Comparison of ENCODE assay signal across 8 mouse cellular contexts in the genomic region with DNA sequence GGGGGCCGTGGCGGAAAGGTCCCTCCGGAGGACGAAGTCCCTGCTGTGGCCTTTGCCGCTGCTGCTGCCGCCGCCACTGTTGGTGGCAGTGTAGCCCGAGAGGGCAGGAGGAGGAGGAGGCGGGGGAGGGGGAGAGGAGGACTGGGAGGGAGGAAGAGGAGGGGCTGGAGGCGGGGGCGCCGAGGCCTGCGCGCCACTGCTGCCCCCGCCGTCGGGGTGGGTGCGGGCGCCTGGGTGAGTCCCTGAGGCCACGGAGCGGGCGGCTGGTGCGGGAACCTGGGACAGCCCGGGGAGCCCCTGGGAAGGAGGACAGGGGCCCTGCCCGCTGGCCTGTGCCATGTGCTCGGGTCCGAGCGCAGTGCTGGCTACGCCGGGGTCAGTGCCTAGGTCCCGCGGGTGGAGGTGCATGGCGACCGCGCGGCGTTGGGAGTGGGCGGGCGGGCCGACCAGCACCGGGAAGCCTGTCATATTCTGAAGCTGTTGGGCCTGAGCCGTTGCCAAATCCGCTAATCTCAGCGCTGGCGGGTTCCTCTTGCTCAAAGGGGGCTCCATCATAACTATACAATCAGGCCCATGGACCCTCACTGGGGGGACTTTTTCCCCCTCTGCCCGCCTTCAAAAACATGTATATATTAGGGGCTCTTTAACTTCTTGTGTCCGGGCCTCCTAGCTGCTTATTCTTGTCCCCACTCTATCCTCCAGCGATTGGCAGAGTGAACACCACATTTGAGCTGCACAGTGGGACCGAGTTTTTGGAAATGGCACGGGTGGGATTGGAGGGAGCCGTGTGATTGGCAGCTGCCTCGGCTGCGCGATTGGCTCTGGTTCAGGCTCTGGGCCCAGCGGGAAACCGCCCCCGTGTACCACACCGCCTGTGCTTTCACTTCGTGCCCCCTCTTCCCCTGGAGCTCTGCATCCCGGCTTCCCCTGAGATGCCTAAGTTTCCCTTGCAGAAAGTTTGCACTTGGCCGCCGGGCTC. TPM values are rescaled to one million over a fixed set of nuclear protein-coding genes. Genes with fewer than 3 reads are reported as not detected.
A peak's percentile ranks its signal among the peaks of the same experiment; 100 is the strongest.
DNase-seq lines count a peak whose midpoint lies in the region; ATAC-seq and TF ChIP-seq lines count a peak whose summit lies in the region.

A gene (minus strand): TSS at position 915 of the 979 bp plus-strand sequence.

- peak; percentile 66 for ATAC-seq in lung, embryonic 15.5 days (ENCODE audit: borderline replicate concordance, extremely low read depth, low FRiP score, low TSS enrichment)
- peak; percentile 70 for ATAC-seq in embryonic facial prominence, embryonic 14.5 days (ENCODE audit: low read depth)
- 0 out of 2 replicates have a peak, but pooled peaks have one; percentile 29 for ATAC-seq in kidney, postnatal 0 days (replicated peaks; ENCODE audit: low FRiP score, low read depth)
- ATAC-seq in neural tube, embryonic 14.5 days (ENCODE audit: low read depth), result peak; percentile 68

- H3K9me3 ChIP-seq in lung, embryonic 15.5 days, result no peaks in the 10 kb centered on the region
- H3K9me3 ChIP-seq in embryonic facial prominence, embryonic 14.5 days (ENCODE audit: control insufficient read depth, low read length), result no peaks in the 10 kb centered on the region
- no peaks in the 10 kb centered on the region for H3K9me3 ChIP-seq in kidney, postnatal 0 days (replicated peaks; ENCODE audit: low read length)
- no peaks in the 10 kb centered on the region for H3K9me3 ChIP-seq in neural tube, embryonic 14.5 days (ENCODE audit: control insufficient read depth, low read length)

- under 1% methylated on average over 51 of the region's 62 CpGs for WGBS in lung, embryonic 15.5 days
- WGBS in lung, adult 2 months, result 3% methylated on average over 60 of the region's 62 CpGs
- WGBS in embryonic facial prominence, embryonic 14.5 days, result under 1% methylated on average over 22 of the region's 62 CpGs
- WGBS in kidney, postnatal 0 days, result under 1% methylated on average over 56 of the region's 62 CpGs
- WGBS in neural tube, embryonic 14.5 days, result under 1% methylated on average over 58 of the region's 62 CpGs

- no peak within 1 kb of the TSS for H3K27ac ChIP-seq in lung, embryonic 15.5 days
- H3K27ac ChIP-seq in embryonic facial prominence, embryonic 14.5 days (replicated peaks; ENCODE audit: low read depth, low read length), result no peak within 1 kb of the TSS; the same call in 1 of the 2 replicates
- H3K27ac ChIP-seq in kidney, postnatal 0 days, result no peak within 1 kb of the TSS
- peak within 1 kb of the TSS; percentile 73 for H3K27ac ChIP-seq in neural tube, embryonic 14.5 days (ENCODE audit: low read depth, low read length)

- TF ChIP-seq POLR2A in lung, adult 2 months (IDR thresholded peaks at IDR 0.05; ENCODE audit: borderline replicate concordance, extremely low read depth, low read depth, low read length), result no peak

- peaks cover 96% of the 10 kb centered on the region for H3K27me3 ChIP-seq in lung, embryonic 15.5 days
- H3K27me3 ChIP-seq in embryonic facial prominence, embryonic 14.5 days (replicated peaks; ENCODE audit: control insufficient read depth, insufficient read depth, low read length), result peaks cover 95% of the 10 kb centered on the region
- peaks cover 88% of the 10 kb centered on the region for H3K27me3 ChIP-seq in kidney, postnatal 0 days (ENCODE audit: insufficient read depth, low read length)
- H3K27me3 ChIP-seq in neural tube, embryonic 14.5 days (ENCODE audit: control insufficient read depth, insufficient read depth, low read length), result peaks cover 37% of the 10 kb centered on the region

- H3K9ac ChIP-seq in lung, embryonic 15.5 days, result no peak within 1 kb of the TSS
- peak within 1 kb of the TSS; percentile 54 for H3K9ac ChIP-seq in embryonic facial prominence, embryonic 14.5 days (ENCODE audit: low read depth, low read length)
- H3K9ac ChIP-seq in kidney, postnatal 0 days (ENCODE audit: low read depth, low read length), result no peak within 1 kb of the TSS
- H3K9ac ChIP-seq in neural tube, embryonic 14.5 days (replicated peaks; ENCODE audit: low read depth, low read length), result peak within 1 kb of the TSS; percentile 58

- DNase-seq in lung, adult 2 months, result no peak
- DNase-seq in cerebellum, adult 11 months, result peak; percentile 88
- DNase-seq in embryonic facial prominence, embryonic 14.5 days (ENCODE audit: low spot score), result peak; percentile 70
- DNase-seq in kidney, postnatal 0 days (ENCODE audit: low spot score), result no peak
- DNase-seq in gastrocnemius, postnatal 4 days (ENCODE audit: low spot score in 2 of 2), result no peak
- DNase-seq in spleen, adult 12 weeks (ENCODE audit: low spot score), result no peak

- peaks cover 23% of the 10 kb centered on the region for H3K4me1 ChIP-seq in lung, embryonic 15.5 days
- peaks cover 5% of the 10 kb centered on the region; the same call in 1 of the 2 replicates for H3K4me1 ChIP-seq in lung, adult 2 months (ENCODE audit: control insufficient read depth, insufficient read depth, low read length)
- H3K4me1 ChIP-seq in embryonic facial prominence, embryonic 14.5 days (ENCODE audit: control insufficient read depth, insufficient read depth, low read length), result peaks cover 8% of the 10 kb centered on the region; the same call in 1 of the 2 replicates
- peaks cover 18% of the 10 kb centered on the region for H3K4me1 ChIP-seq in kidney, postnatal 0 days (replicated peaks; ENCODE audit: insufficient read depth, low read length)
- H3K4me1 ChIP-seq in neural tube, embryonic 14.5 days (ENCODE audit: control insufficient read depth, insufficient read depth, low read length), result peaks cover 10% of the 10 kb centered on the region

- H3K4me2 ChIP-seq in lung, embryonic 15.5 days, result peak within 1 kb of the TSS; percentile 92
- peak within 1 kb of the TSS; percentile 89 for H3K4me2 ChIP-seq in embryonic facial prominence, embryonic 14.5 days (ENCODE audit: low read depth, low read length)
- H3K4me2 ChIP-seq in kidney, postnatal 0 days (ENCODE audit: low read length), result peak within 1 kb of the TSS; percentile 80
- peak within 1 kb of the TSS; percentile 60 for H3K4me2 ChIP-seq in neural tube, embryonic 14.5 days (ENCODE audit: low read depth, low read length)

- TF ChIP-seq CTCF in lung, adult 2 months (IDR thresholded peaks at IDR 0.05; ENCODE audit: insufficient read depth, low read length), result no peak
- no peak for TF ChIP-seq CTCF in kidney, postnatal 0 days (IDR thresholded peaks at IDR 0.05; ENCODE audit: low read depth)

- peak within 1 kb of the TSS; percentile 49 for H3K4me3 ChIP-seq in lung, embryonic 15.5 days
- H3K4me3 ChIP-seq in lung, adult 2 months (replicated peaks; ENCODE audit: extremely low read depth, low read depth, low read length), result no peak within 1 kb of the TSS
- peak within 1 kb of the TSS; percentile 49 for H3K4me3 ChIP-seq in embryonic facial prominence, embryonic 14.5 days (ENCODE audit: low read depth, low read length)
- H3K4me3 ChIP-seq in kidney, postnatal 0 days (replicated peaks; ENCODE audit: low read depth, low read length), result peak within 1 kb of the TSS; percentile 40
- H3K4me3 ChIP-seq in neural tube, embryonic 14.5 days (ENCODE audit: low read depth, low read length), result peak within 1 kb of the TSS; percentile 43

- H3K36me3 ChIP-seq in lung, embryonic 15.5 days, result no peaks in the 10 kb centered on the region
- H3K36me3 ChIP-seq in embryonic facial prominence, embryonic 14.5 days (ENCODE audit: control insufficient read depth, insufficient read depth, low read length), result no peaks in the 10 kb centered on the region
- no peaks in the 10 kb centered on the region for H3K36me3 ChIP-seq in kidney, postnatal 0 days (ENCODE audit: insufficient read depth, low read length)
- H3K36me3 ChIP-seq in neural tube, embryonic 14.5 days (ENCODE audit: control insufficient read depth, insufficient read depth, low read length), result no peaks in the 10 kb centered on the region

RNA-seq across cellular contexts. Expression of the gene that starts here (rescaled TPM):
- 0.08 TPM in 1 of 2 replicates, not detected in the other for polyA plus RNA-seq in lung, embryonic 15.5 days (2015; fragmentation: Nextera tagmentation; extraction: Ambion mirVana)
- 0.06 TPM in 1 of 2 replicates, not detected in the other for polyA plus RNA-seq in lung, adult 2 months (2012; rRNA removed)
- polyA plus RNA-seq in embryonic facial prominence, embryonic 14.5 days (2014; fragmentation: Nextera tagmentation; extraction: Ambion mirVana), result 1.9 and 2.1 TPM in 2 replicates
- 0.06 and 0.11 TPM in 2 replicates for polyA plus RNA-seq in kidney, postnatal 0 days (2015; fragmentation: Nextera tagmentation; extraction: Ambion mirVana)
- polyA plus RNA-seq in neural tube, embryonic 14.5 days (2014; fragmentation: Nextera tagmentation; extraction: Ambion mirVana), result 7.8 and 7.9 TPM in 2 replicates
- total RNA-seq in gastrocnemius, postnatal 4 days (2021), result not detected

Comparison
In these comparisons a context has a peak if more than half of its experiments do, and no peak if none do; other contexts are left out.
1. Peak in ATAC-seq, H3K4me3 ChIP-seq and H3K4me2 ChIP-seq in lung, embryonic 15.5 days; RNA of the gene not detected or under 1 TPM.
2. Peak in ATAC-seq, H3K4me3 ChIP-seq and H3K4me2 ChIP-seq in kidney, postnatal 0 days; RNA of the gene not detected or under 1 TPM.
3. H3K9ac ChIP-seq: peak in embryonic facial prominence, embryonic 14.5 days (single experiment) and neural tube, embryonic 14.5 days (single experiment); none in lung, embryonic 15.5 days (single experiment) and kidney, postnatal 0 days (single experiment).
4. DNase-seq: peak in cerebellum, adult 11 months (single experiment) and embryonic facial prominence, embryonic 14.5 days (single experiment); none in lung, adult 2 months (single experiment), kidney, postnatal 0 days (single experiment), gastrocnemius, postnatal 4 days (0 of 2) and spleen, adult 12 weeks (single experiment).
5. Peak in every context shown above with its lines, with median percentiles within 50 percentile points of each other: ATAC-seq and H3K4me2 ChIP-seq.